Mouse (Mus musculus) small intestine, adult 2 months (tissue): ENCODE results near the gene Prkrip1. TPM values are rescaled to one million over a fixed set of nuclear protein-coding genes. Genes with fewer than 3 reads are reported as not detected.

Experiments used
- H3K27ac ChIP-seq: fragments of 200-500 bp; 2 replicates; pipeline ENCODE4 v1.5.1; 2012; ENCODE audit warnings: low read depth, low read length, control low read depth, inconsistent platforms; ENCODE audit not compliant: insufficient read depth
- H3K27me3 ChIP-seq: fragments of 200-500 bp; 2 replicates; pipeline ENCODE4 v1.6.1; 2012; ENCODE audit warnings: mild to moderate bottlenecking, moderate library complexity, low read length, inconsistent platforms; ENCODE audit not compliant: control insufficient read depth, insufficient read depth
- H3K36me3 ChIP-seq: fragments of 200-500 bp; 2 replicates; pipeline ENCODE4 v1.6.1; 2012; ENCODE audit warnings: mild to moderate bottlenecking, low read length, control low read depth, inconsistent platforms; ENCODE audit not compliant: control insufficient read depth, insufficient read depth
- H3K4me1 ChIP-seq: fragments of 200-500 bp; 2 replicates; pipeline ENCODE4 v1.6.1; 2012; ENCODE audit warnings: low read length, inconsistent platforms, mixed read lengths; ENCODE audit not compliant: control insufficient read depth, insufficient read depth, insufficient read length
- H3K4me3 ChIP-seq: fragments of 200-500 bp; 2 replicates; pipeline ENCODE4 v1.5.1; 2012; ENCODE audit warnings: low read depth, mild to moderate bottlenecking, control low read depth, inconsistent platforms, low read length, moderate library complexity
- CTCF ChIP-seq: fragments of 200-500 bp; IDR thresholded peaks from 2 replicates; pipeline ENCODE4 v1.5.1; 2012; ENCODE audit warnings: low read depth, mild to moderate bottlenecking, control low read depth, inconsistent platforms, low read length, moderate library complexity, mixed read lengths; ENCODE audit not compliant: insufficient replicate concordance, insufficient read length; ENCODE audit errors: extremely low read depth
- POLR2A ChIP-seq: fragments of 200-500 bp; IDR thresholded peaks from 2 replicates; pipeline ENCODE4 v1.6.1; 2012; ENCODE audit warnings: low read depth, mild to moderate bottlenecking, control low read depth, inconsistent platforms, low read length, moderate library complexity
- WGBS: fragments of 180-500 bp; shearing (Covaris S2); methylation state at CpG from one replicate; pipeline ENCODE4 v1.1.7; 2018; 5-methylcytosine and 5-hydroxymethylcytosine counted together
- polyA plus RNA-seq: library from polyadenylated mRNA; depleted of rRNA; stranded (reverse); fragments of >200 nt; gene quantifications from 2 replicates; pipeline ENCODE4 v1.2.3, GENCODE M21; 2012

The Prkrip1 gene
- polyA plus RNA-seq, 1 experiment, result 8.4 TPM

- Histone ChIP-seq H3K4me1 (peaks cover 9% of the 10 kb centered on the region), H3K4me3 (no peak overlapping the region), H3K36me3 (no peaks in the 10 kb centered on the region), H3K27me3 (peaks cover 17% of the 10 kb centered on the region), H3K27ac (no peak overlapping the region)
- TF ChIP-seq POLR2A (no peak), CTCF (no peak)
- 77% methylated on average over 6 of the region's 6 CpGs for WGBS
Observed at GRCm38 (mm10) chr5:136241161-136241560, 42.4 kb upstream of the Prkrip1 start.

- TF ChIP-seq CTCF, result no peak
- TF ChIP-seq POLR2A, result no peak
- H3K4me3 ChIP-seq, result no peak overlapping the region
- H3K27ac ChIP-seq, result no peak overlapping the region
- H3K4me1 ChIP-seq, result peaks cover 9% of the 10 kb centered on the region
- no peaks in the 10 kb centered on the region for H3K36me3 ChIP-seq
- WGBS, result 75% methylated on average over 1 of the region's 1 CpGs
- H3K27me3 ChIP-seq, result peaks cover 17% of the 10 kb centered on the region
Observed at GRCm38 (mm10) chr5:136240381-136240780, 41.6 kb upstream of the Prkrip1 start.

- WGBS, result 6% methylated on average over 19 of the region's 19 CpGs
- H3K27me3 ChIP-seq, result peaks cover 12% of the 10 kb centered on the region
- no peak overlapping the region for H3K27ac ChIP-seq
- H3K4me3 ChIP-seq, result peak overlapping the region; percentile 21
- no peaks in the 10 kb centered on the region for H3K4me1 ChIP-seq
- no peaks in the 10 kb centered on the region for H3K36me3 ChIP-seq
- TF ChIP-seq CTCF, result no peak
- no peak for TF ChIP-seq POLR2A
Observed at GRCm38 (mm10) chr5:136237607-136238006, 38.8 kb upstream of the Prkrip1 start.

- Histone ChIP-seq H3K27ac (no peak overlapping the region), H3K36me3 (no peaks in the 10 kb centered on the region), H3K4me1 (no peaks in the 10 kb centered on the region), H3K4me3 (no peak overlapping the region), H3K27me3 (peaks cover 17% of the 10 kb centered on the region)
- TF ChIP-seq CTCF, result no peak
- no peak for TF ChIP-seq POLR2A
- 67% methylated on average over 5 of the region's 5 CpGs for WGBS
Observed at GRCm38 (mm10) chr5:136236611-136237010, 37.8 kb upstream of the Prkrip1 start.

GRCm38 (mm10) chr5:136230348-136231035 lies 31.7 kb upstream of the Prkrip1 start:
- Histone ChIP-seq H3K4me1 (no peaks in the 10 kb centered on the region), H3K27me3 (peaks cover 12% of the 10 kb centered on the region; the same call in 1 of the 2 replicates), H3K4me3 (no peak overlapping the region), H3K36me3 (no peaks in the 10 kb centered on the region), H3K27ac (no peak overlapping the region)
- TF ChIP-seq POLR2A, result no peak
- TF ChIP-seq CTCF, result no peak
- WGBS, result 58% methylated on average over 4 of the region's 4 CpGs

- Histone ChIP-seq H3K4me1 (no peaks in the 10 kb centered on the region), H3K27me3 (no peaks in the 10 kb centered on the region), H3K4me3 (no peak overlapping the region), H3K27ac (no peak overlapping the region), H3K36me3 (no peaks in the 10 kb centered on the region)
- no peak for TF ChIP-seq CTCF
- no peak for TF ChIP-seq POLR2A
- 56% methylated on average over 7 of the region's 7 CpGs for WGBS
Observed at GRCm38 (mm10) chr5:136226246-136226876, 27.6 kb upstream of the Prkrip1 start.

- no peaks in the 10 kb centered on the region for H3K36me3 ChIP-seq
- no peaks in the 10 kb centered on the region for H3K4me1 ChIP-seq
- TF ChIP-seq POLR2A, result no peak
- TF ChIP-seq CTCF, result no peak
- H3K4me3 ChIP-seq, result no peak overlapping the region
- no peaks in the 10 kb centered on the region for H3K27me3 ChIP-seq
- H3K27ac ChIP-seq, result no peak overlapping the region
- WGBS, result 80% methylated on average over 12 of the region's 12 CpGs
Observed at GRCm38 (mm10) chr5:136218585-136218984, 19.8 kb upstream of the Prkrip1 start.
